Mouse (Mus musculus) megakaryocyte, embryonic 14.5 days (primary cell): Measurements from ENCODE around the gene Ces2g.

Source experiments
- FLI1 ChIP-seq: IDR thresholded peaks from 2 replicates; pipeline ENCODE4 v1.6.1; 2012; ENCODE audit warnings: low read length, inconsistent platforms, mixed read lengths
- GATA1 ChIP-seq: IDR thresholded peaks from 3 replicates; pipeline ENCODE4 v1.6.1; 2012; ENCODE audit warnings: mixed read lengths, low read length, inconsistent platforms, borderline replicate concordance

DNA sequence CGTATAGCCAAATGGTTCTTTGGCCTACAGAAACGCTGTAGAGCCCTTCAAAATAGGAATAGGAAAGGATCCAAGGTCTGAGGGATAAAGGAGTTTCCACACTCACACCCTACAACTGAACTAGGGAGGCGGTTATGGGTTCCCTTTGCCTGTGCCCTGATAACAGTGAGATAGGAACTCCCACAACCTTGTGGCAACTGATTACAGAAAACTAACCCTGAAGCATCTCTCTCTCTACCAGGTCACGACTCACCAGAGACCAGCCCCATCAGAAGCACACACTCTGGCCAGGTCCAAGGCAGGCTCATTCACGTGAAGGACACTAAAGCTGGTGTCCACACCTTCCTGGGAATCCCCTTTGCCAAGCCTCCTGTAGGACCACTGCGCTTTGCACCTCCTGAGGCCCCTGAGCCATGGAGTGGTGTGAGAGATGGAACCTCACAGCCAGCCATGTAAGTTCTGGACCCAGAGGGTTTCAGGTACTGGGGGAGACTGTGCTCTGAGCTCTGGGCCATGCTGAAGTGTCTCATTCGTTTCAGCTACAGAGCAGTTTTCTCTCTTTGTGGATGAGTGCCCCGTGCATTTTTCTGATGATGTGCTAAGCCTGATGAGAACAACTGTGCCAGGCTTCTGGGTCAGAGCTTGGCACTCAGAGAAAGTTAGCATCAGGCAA, 847 bp downstream of the Ces2g start:
- TF ChIP-seq GATA1 (no peak), FLI1 (no peak)
